Mouse (Mus musculus): ENCODE measurements around the gene Mid1.

DNA sequence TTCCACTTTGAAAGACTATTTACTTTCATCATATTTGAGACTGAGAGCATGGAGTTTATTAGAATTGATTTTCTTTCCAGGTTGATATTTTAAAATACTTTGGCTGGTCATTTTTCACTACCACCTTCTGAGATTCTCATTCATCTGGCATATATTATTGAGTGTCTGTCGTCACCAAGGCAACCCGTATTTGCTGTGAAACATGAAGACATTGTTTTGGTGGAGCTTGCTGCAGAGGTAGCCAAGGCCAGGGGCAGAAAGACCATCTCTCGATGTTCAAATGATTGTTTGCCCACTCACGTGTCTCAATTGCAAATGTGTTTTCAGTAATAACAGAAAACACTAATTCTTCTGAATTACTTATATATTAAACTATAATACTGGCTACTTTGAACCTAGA is 145.1 kb downstream of the Mid1 start:
- TF ChIP-seq CTCF (IDR thresholded peaks at IDR 0.05; ENCODE audit: control insufficient read depth, insufficient read depth, insufficient read length) = no peak
- no peak for TF ChIP-seq CEBPB (IDR thresholded peaks at IDR 0.05; ENCODE audit: low read depth)

Data from C2C12 (cell line).